Mouse (Mus musculus): ENCODE results near the gene Cic.

DNA sequence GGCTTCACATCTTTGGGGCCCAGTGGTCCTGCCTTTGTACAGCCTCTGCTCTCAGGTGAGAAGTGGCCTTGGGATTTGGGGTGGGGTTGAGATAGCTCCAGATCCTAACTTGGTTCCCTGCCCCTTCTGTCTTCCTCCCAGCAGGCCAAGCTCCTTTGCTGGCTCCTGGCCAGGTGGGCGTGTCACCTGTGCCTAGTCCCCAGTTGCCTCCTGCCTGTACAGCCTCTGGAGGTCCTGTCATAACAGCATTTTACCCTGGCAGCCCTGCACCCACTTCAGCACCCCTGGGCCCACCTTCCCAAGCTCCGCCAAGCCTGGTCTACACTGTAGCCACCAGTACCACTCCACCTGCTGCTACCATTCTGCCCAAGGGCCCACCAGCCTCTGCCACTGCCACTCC is 23.4 kb downstream of the Cic start:
- no peak for TF ChIP-seq GATA1 (IDR thresholded peaks at IDR 0.05; ENCODE audit: borderline replicate concordance, low read length)
- TF ChIP-seq FLI1 (IDR thresholded peaks at IDR 0.05; ENCODE audit: low read length), result no peak
